Mouse (Mus musculus): Measurements from ENCODE around the gene Col23a1. TPM values are rescaled to one million over a fixed set of nuclear protein-coding genes. Genes with fewer than 3 reads are reported as not detected.

The Col23a1 gene
- polyA plus RNA-seq, 1 experiment from 2014 or later, result 1.7 TPM

DNA sequence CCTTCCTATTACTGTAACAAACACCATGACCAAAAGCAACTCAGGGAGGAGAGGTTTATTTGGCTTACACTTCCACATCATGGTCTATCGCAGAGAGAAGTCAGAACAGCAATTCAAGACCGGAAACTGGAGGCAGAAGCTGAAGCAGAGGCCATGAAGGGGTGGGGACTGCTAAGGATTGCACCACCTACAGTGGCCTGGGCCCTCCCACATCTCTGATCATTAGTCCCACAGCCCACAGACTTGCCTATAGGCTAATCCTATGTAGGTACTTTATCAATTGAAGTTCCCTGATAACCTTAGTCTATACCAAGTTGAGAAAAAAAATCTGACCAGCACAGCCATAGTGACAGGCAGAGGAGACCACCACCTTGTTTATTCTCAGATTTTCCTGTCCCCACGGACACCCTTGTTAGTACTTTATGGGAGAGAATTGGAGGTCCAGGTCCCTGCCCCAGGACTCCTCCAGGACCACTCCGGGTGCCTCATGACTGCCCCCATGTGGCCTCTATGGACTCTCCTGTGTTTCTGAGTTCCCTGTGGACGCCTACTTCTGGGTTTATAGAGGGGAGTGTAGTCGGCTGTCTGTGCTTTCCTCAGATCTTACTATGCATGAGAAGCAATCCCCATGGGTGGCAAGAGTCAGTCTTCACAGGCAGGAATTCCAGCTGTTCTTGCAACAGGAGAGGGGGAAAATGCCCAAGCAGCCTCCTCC, 157.1 kb downstream of the Col23a1 start:
- no peaks in the 10 kb centered on the region for H3K9me3 ChIP-seq (replicated peaks)
- H3K9ac ChIP-seq, result no peak overlapping the region
- 0 out of 2 replicates have a peak, but pooled peaks cover 11% of the 10 kb centered on the region for H3K4me1 ChIP-seq
- no peak overlapping the region for H3K4me3 ChIP-seq
- H3K27me3 ChIP-seq, result no peaks in the 10 kb centered on the region
- no peak overlapping the region for H3K27ac ChIP-seq
- no peaks in the 10 kb centered on the region for H3K36me3 ChIP-seq (ENCODE audit: poor library complexity, severe bottlenecking)
- 39% methylated on average over 6 of the region's 6 CpGs for WGBS
- no peak for ATAC-seq
- H3K4me2 ChIP-seq, result no peak overlapping the region

DNA sequence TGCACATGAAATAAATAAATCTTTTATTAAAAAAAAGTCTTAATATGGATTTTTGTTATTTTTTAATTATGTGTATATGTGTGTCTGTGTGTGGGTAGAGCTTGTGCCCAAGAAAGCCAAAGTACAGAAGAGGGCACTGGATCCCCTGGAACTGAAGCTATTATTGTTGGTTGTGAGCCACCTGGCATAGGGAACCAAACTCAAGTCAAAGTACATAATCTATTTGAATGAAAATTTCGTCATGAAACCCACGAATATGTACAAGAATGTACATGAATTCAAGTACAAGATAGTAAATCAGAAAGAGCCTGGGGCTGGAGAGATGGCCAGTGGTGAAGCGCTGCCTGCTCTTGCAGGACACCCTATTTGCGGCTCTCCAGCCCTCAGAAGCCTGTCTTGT, 158.5 kb downstream of the Col23a1 start:
- 74% methylated on average over 4 of the region's 4 CpGs for WGBS
- H3K27me3 ChIP-seq, result no peaks in the 10 kb centered on the region
- H3K4me1 ChIP-seq, result 0 out of 2 replicates have a peak, but pooled peaks cover 11% of the 10 kb centered on the region
- no peak for ATAC-seq
- H3K9ac ChIP-seq, result no peak overlapping the region
- no peak overlapping the region for H3K4me2 ChIP-seq
- no peaks in the 10 kb centered on the region for H3K9me3 ChIP-seq (replicated peaks)
- no peaks in the 10 kb centered on the region for H3K36me3 ChIP-seq (ENCODE audit: poor library complexity, severe bottlenecking)
- no peak overlapping the region for H3K27ac ChIP-seq
- H3K4me3 ChIP-seq, result no peak overlapping the region

DNA sequence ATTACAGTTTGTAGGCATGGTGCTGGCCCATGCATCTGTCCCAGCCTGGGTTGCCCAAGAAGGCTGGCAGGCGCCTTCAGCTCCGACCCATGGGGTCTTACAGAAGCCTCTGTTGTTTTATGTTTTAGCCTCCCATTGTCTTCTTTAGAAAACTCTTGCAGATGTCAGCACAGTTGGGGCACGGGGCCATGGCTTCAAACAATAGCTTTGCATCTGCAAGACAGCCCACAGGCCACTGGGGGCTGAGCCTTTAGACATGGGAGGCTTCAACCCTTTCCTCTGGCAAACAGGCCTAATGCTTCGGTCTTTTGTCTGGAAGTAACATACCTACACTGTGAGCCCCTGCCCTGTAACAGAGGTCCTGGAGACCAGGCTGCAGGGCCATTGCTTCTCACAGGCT, 159.0 kb downstream of the Col23a1 start:
- ATAC-seq, result no peak
- Histone ChIP-seq H3K27ac (no peak overlapping the region), H3K4me1 (0 out of 2 replicates have a peak, but pooled peaks cover 11% of the 10 kb centered on the region), H3K9me3 (replicated peaks) (no peaks in the 10 kb centered on the region), H3K4me2 (no peak overlapping the region), H3K27me3 (no peaks in the 10 kb centered on the region), H3K9ac (no peak overlapping the region), H3K4me3 (no peak overlapping the region), H3K36me3 (ENCODE audit: poor library complexity, severe bottlenecking) (no peaks in the 10 kb centered on the region)
- WGBS, result 16% methylated on average over 4 of the region's 4 CpGs

DNA sequence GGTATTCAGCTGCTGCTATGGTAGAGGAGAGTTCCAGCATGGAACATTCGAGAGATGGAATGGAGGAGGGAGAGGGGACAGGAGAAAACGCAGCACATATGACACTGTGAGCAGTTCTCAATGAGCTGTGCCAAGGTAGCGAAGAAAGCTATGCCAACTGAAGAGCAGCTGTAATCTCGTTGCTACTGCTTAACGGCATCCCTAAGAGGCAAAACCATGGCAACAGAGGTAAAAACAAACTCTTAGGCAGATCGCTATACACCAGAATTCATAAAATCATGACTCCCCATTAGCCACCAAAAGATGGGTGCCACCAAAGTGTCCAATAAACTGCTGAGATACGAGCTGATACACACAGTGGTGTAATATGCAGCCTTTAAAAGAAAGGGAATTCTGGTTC, 160.2 kb downstream of the Col23a1 start:
- Histone ChIP-seq H3K4me1 (0 out of 2 replicates have a peak, but pooled peaks cover 11% of the 10 kb centered on the region), H3K4me3 (no peak overlapping the region), H3K27me3 (no peaks in the 10 kb centered on the region), H3K9me3 (replicated peaks) (no peaks in the 10 kb centered on the region), H3K36me3 (ENCODE audit: poor library complexity, severe bottlenecking) (no peaks in the 10 kb centered on the region), H3K9ac (no peak overlapping the region), H3K27ac (no peak overlapping the region), H3K4me2 (no peak overlapping the region)
- WGBS, result 72% methylated on average over 7 of the region's 7 CpGs
- no peak; the same call in 1 of the 2 replicates for ATAC-seq

DNA sequence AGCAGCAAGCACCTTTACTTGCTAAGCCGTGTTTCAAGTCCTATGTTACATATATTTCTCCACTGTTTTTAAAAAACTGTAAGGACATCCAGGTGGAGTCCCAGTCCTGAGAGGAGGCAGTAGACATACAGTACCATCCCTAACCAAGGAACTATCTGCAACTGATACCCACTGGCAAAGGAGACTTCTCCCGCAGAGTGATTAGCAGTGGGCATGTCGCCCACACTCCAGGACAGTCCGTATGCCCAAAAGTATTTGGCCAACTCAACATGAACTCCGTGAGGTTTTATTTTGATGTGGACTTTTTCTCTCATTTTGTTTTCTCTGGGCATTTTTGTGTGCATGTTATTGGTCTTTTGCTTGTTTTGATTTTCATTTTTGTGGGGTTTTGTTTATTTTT, 161.6 kb downstream of the Col23a1 start:
- H3K4me1 ChIP-seq, result 0 out of 2 replicates have a peak, but pooled peaks cover 11% of the 10 kb centered on the region
- ATAC-seq, result no peak
- WGBS, result 93% methylated on average over 5 of the region's 5 CpGs

GRCm38 (mm10) chr11:51451925-51452324, 162.2 kb downstream of the Col23a1 start:
- 76% methylated on average over 7 of the region's 7 CpGs for WGBS
- no peaks in the 10 kb centered on the region for H3K9me3 ChIP-seq (replicated peaks)
- H3K4me1 ChIP-seq, result 0 out of 2 replicates have a peak, but pooled peaks cover 11% of the 10 kb centered on the region

More for the DNA sequence above, 161.6 kb downstream of the Col23a1 start:
- H3K36me3 ChIP-seq (ENCODE audit: poor library complexity, severe bottlenecking), result no peaks in the 10 kb centered on the region
- H3K9ac ChIP-seq, result no peak overlapping the region
- no peak overlapping the region for H3K4me2 ChIP-seq
- no peak overlapping the region for H3K4me3 ChIP-seq
- H3K27ac ChIP-seq, result no peak overlapping the region
- no peaks in the 10 kb centered on the region for H3K27me3 ChIP-seq
- no peaks in the 10 kb centered on the region for H3K9me3 ChIP-seq (replicated peaks)

DNA sequence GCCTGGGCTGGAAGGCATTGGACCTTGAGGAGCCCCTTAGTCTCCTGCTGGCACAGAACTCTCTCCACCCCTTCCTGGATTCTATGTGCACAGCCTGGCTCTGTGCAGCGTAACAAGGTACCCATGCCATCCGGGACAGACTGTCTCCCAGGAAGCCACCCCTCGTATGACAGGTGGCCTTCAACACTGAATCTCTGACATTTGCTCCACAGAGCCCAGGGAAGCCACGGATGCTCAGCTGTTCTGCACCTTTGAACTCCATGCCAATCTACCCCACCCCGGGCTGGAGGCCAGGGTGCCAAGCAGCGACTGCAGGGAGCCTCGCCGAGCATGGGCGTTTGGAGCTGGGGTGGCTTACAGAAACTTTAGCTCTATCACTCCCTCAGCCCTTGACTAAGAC, 164.0 kb downstream of the Col23a1 start:
- Histone ChIP-seq H3K9me3 (replicated peaks) (no peaks in the 10 kb centered on the region), H3K36me3 (ENCODE audit: poor library complexity, severe bottlenecking) (no peaks in the 10 kb centered on the region), H3K4me3 (no peak overlapping the region), H3K9ac (no peak overlapping the region), H3K27ac (no peak overlapping the region), H3K4me1 (0 out of 2 replicates have a peak, but pooled peaks cover 7% of the 10 kb centered on the region), H3K4me2 (no peak overlapping the region), H3K27me3 (no peaks in the 10 kb centered on the region)
- no peak for ATAC-seq
- whole genome bisulfite sequencing, result 91% methylated on average over 9 of the region's 9 CpGs

More at GRCm38 (mm10) chr11:51451925-51452324, 162.2 kb downstream of the Col23a1 start:
- Histone ChIP-seq H3K27me3 (no peaks in the 10 kb centered on the region), H3K4me2 (no peak overlapping the region), H3K36me3 (ENCODE audit: poor library complexity, severe bottlenecking) (no peaks in the 10 kb centered on the region), H3K4me3 (no peak overlapping the region), H3K9ac (no peak overlapping the region), H3K27ac (no peak overlapping the region)
- no peak for ATAC-seq

DNA sequence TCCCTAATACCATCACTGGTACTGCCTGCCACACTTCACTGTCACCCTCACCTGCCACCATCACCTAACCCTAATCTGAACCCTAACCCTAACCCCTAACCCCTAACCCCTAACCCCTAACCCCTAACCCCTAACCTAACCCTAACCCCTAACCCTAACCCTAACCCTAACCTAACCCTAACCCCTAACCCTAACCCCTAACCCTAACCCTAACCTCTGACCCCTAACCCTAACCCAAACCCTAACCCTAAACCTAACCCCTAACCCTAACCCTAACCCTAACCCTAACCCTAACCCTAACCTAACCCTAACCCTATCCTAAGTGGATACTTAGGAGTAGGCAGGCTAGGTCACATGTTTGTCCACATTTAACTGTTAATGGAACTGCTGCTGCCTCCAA, 165.8 kb downstream of the Col23a1 start:
- no peak overlapping the region for H3K9ac ChIP-seq
- ATAC-seq, result no peak
- H3K36me3 ChIP-seq (ENCODE audit: poor library complexity, severe bottlenecking), result no peaks in the 10 kb centered on the region
- no peak overlapping the region for H3K4me3 ChIP-seq
- no peaks in the 10 kb centered on the region for H3K9me3 ChIP-seq (replicated peaks)
- no peak overlapping the region for H3K27ac ChIP-seq
- H3K4me1 ChIP-seq, result peaks cover 8% of the 10 kb centered on the region; the same call in 1 of the 2 replicates
- no peak overlapping the region for H3K4me2 ChIP-seq
- no peaks in the 10 kb centered on the region for H3K27me3 ChIP-seq

GRCm38 (mm10) chr11:51457624-51458023, 167.9 kb downstream of the Col23a1 start:
- Histone ChIP-seq H3K27me3 (no peaks in the 10 kb centered on the region), H3K4me1 (peaks cover 8% of the 10 kb centered on the region; the same call in 1 of the 2 replicates), H3K36me3 (ENCODE audit: poor library complexity, severe bottlenecking) (no peaks in the 10 kb centered on the region), H3K9me3 (replicated peaks) (no peaks in the 10 kb centered on the region), H3K4me2 (no peak overlapping the region), H3K9ac (no peak overlapping the region), H3K4me3 (no peak overlapping the region), H3K27ac (no peak overlapping the region)
- ATAC-seq, result no peak
- WGBS, result 62% methylated on average over 5 of the region's 5 CpGs

- H3K9ac ChIP-seq, result no peak overlapping the region
- H3K27me3 ChIP-seq, result no peaks in the 10 kb centered on the region
- H3K4me1 ChIP-seq, result peaks cover 8% of the 10 kb centered on the region; the same call in 1 of the 2 replicates
- no peaks in the 10 kb centered on the region for H3K9me3 ChIP-seq (replicated peaks)
- no peak overlapping the region for H3K27ac ChIP-seq
- WGBS, result 58% methylated on average over 4 of the region's 4 CpGs
- ATAC-seq, result no peak
- no peak overlapping the region for H3K4me3 ChIP-seq
- H3K4me2 ChIP-seq, result no peak overlapping the region
- H3K36me3 ChIP-seq (ENCODE audit: poor library complexity, severe bottlenecking), result no peaks in the 10 kb centered on the region
Observed at GRCm38 (mm10) chr11:51458649-51459048, 168.9 kb downstream of the Col23a1 start.

DNA sequence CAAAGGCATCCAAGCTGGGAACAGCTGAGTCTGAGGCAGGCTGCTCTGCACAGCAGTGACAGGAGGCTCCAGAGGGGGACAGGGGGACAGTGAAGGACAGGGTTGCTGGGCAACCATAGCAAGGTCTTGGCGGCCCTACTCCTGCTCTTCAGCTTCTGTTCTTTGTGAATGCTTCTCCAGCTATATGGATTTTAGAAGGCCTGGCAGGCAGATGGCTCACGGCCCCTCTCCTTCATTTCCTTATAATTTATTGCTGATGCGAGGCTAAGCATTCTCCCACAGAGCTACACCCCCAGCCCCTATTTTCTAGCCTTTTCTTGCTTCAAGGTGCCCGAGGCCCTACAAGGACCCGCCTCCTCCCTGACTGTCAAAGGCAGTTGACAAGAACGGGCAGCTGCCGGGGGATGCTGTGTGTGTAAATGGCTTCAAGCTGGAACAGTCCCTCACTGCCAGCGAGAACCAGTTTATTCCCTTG, 169.9 kb downstream of the Col23a1 start:
- peak; percentile 68 for ATAC-seq
- Histone ChIP-seq H3K4me1 (peaks cover 8% of the 10 kb centered on the region; the same call in 1 of the 2 replicates), H3K36me3 (ENCODE audit: poor library complexity, severe bottlenecking) (no peaks in the 10 kb centered on the region), H3K27ac (peak overlapping the region; percentile 32), H3K27me3 (no peaks in the 10 kb centered on the region), H3K9ac (no peak overlapping the region), H3K4me2 (no peak overlapping the region), H3K4me3 (no peak overlapping the region), H3K9me3 (replicated peaks) (no peaks in the 10 kb centered on the region)
- WGBS, result 43% methylated on average over 8 of the region's 8 CpGs

DNA sequence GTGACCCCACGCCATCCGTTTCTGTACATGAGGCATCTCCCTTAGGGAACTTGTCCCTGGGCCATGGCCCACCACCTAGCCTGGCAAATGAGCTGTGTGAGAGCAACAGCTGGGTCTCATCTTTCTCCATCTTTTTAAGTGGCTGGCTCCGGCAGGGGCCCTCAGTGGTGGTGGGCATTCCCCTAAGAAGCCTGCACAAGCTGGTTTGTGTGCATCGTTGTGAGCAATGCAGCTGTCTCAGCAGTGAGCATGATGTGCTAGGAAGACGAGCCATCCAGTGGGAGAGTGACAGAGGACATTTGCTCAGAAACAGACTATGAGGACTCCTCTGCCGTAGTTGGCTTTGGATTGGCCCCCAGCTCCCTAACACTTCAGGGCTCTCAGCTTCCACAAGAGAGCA, 179.0 kb downstream of the Col23a1 start:
- WGBS, result 88% methylated on average over 6 of the region's 6 CpGs
- ATAC-seq, result no peak
- H3K4me1 ChIP-seq, result peaks cover 9% of the 10 kb centered on the region

More for the DNA sequence above, 179.0 kb downstream of the Col23a1 start:
- H3K36me3 ChIP-seq (ENCODE audit: poor library complexity, severe bottlenecking), result no peaks in the 10 kb centered on the region
- H3K4me3 ChIP-seq, result no peak overlapping the region
- no peaks in the 10 kb centered on the region for H3K9me3 ChIP-seq (replicated peaks)
- H3K27me3 ChIP-seq, result no peaks in the 10 kb centered on the region
- H3K27ac ChIP-seq, result no peak overlapping the region
- H3K4me2 ChIP-seq, result no peak overlapping the region
- no peak overlapping the region for H3K9ac ChIP-seq

Data from forebrain, embryonic 13.5 days (tissue).